Mouse (Mus musculus): ENCODE results near the gene Focad.

DNA sequence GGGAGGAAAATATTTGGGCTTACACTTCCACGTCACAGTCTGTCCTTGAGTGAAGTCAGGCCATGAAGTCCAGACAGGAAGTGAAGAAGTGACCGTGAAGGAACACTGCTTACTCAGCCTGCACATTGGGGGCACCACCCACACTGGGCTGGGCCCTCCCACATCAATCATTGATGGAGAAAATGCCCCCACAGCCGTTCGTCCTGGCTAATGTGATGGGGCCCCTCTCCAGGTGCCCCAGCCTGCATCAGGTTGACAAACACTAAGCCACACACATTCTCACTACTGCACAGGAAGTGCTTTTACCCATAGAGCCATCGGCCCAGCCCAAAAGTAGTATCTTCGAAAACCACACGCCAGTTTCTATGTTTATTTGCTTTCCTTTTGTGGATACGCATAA, 48.1 kb upstream of the Focad start:
- no peak for TF ChIP-seq CTCF (IDR thresholded peaks at IDR 0.05; ENCODE audit: extremely low read depth, insufficient read depth, low read length)
- TF ChIP-seq POLR2A (IDR thresholded peaks at IDR 0.05; ENCODE audit: extremely low read depth, insufficient read depth, low read length), result no peak
